Mouse (Mus musculus): ENCODE data around the gene Tmed2.
A peak's percentile ranks its signal among the peaks of the same experiment; 100 is the strongest.
"Not testable (repeated sequence)": the region's sequence is repeated elsewhere in the genome, so short reads cannot be mapped to it uniquely, and the experiment has no call there.

Tmed2 gene

DNA sequence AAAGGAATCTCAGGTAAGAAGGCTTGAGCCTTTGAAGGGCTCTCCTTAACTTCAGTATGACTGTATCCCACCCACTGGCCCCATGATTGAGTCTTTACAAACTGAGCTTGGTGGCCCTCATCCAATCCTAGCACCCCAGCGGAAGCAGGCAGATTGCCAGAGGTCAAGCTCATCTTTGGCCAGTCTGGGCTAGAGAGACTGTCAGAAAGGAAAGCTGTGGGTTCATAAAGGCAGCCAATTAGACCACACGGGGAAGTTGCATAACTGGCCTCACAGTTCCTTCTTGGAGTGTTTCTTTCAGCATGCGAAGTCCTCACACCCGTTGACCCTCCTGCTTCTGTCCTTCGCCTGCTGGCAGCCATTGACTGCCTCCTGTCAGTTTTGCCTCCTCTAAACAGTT, 42.0 kb downstream of the Tmed2 start:
- no peak for DNase-seq

DNA sequence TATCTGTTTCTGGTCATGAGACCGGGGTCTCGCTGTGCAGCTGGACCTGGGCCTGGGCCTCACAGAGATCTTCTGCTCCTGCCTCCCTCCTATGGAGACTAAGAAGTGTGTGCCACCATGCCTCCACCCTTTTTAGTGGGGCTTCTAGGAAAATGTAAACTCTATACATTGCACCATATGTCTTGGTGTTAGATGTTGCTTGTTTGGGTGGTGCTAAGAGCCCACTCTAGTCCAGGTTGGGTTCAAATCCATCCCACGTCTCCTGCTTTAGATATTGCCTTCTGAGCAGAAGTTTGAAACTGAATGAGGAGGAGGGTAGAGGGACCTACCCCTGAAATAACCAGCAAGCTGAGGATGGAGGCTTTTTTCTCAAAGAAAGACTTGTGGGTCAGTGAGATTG, 52.3 kb downstream of the Tmed2 start:
- DNase-seq: no peak

- DNase-seq: peak; percentile 49 to 56
Observed at GRCm38 (mm10) chr5:124598224-124599174, 58.0 kb downstream of the Tmed2 start.

DNA sequence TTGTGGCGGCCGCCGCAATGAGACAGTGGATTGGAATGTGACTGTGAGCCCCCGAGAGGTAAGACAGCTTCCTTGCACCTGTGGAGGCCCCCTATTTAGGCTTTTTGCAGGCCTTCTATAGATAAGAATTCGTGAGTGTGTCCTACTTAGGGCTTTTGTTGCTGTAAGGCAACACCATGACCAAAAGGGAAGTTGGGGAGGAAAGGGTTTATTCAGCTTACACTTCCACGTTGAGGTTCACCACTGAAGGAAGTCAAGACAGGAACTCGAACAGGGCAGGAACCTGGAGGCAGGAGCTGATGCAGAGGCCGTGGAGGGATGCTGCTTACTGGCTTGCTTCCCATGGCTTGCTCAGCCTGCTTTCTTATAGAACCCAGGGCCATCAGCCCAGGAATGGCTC, 59.2 kb downstream of the Tmed2 start:
- not testable (repeated sequence) for DNase-seq

Measured in spleen, adult 18-20 months (tissue).